Mouse (Mus musculus) hindbrain, embryonic 12.5 days (tissue): Measurements from ENCODE around the gene Ppp4r2. TPM values are rescaled to one million over a fixed set of nuclear protein-coding genes. Genes with fewer than 3 reads are reported as not detected.

Experiments
- ATAC-seq: fragments of 200-750 bp; cut with Nextera tagmentation; 2 replicates; pipeline ENCODE4 v1.8.0; 2017; ENCODE audit warnings: moderate TSS enrichment; ENCODE audit not compliant: low FRiP score
- H3K27ac ChIP-seq: fragments of 300-500 bp; sonication (generic); 2 replicates; pipeline ENCODE4 v1.5.1; 2016; ENCODE audit warnings: mild to moderate bottlenecking
- H3K27me3 ChIP-seq: fragments of 300-500 bp; sonication (generic); 2 replicates; pipeline ENCODE4 v1.6.1; 2016; ENCODE audit warnings: mild to moderate bottlenecking
- H3K36me3 ChIP-seq: fragments of 300-500 bp; sonication (generic); 2 replicates; pipeline ENCODE4 v1.6.1; 2016; ENCODE audit warnings: mild to moderate bottlenecking
- H3K4me1 ChIP-seq: fragments of 300-500 bp; sonication (generic); 2 replicates; pipeline ENCODE4 v1.6.1; 2016
- H3K4me2 ChIP-seq: fragments of 300-500 bp; sonication (generic); replicated peaks from 2 replicates; pipeline ENCODE4 v1.6.1; 2016; ENCODE audit warnings: mild to moderate bottlenecking
- H3K4me3 ChIP-seq: fragments of 300-500 bp; sonication (generic); 2 replicates; pipeline ENCODE4 v1.5.1; 2016; ENCODE audit warnings: mild to moderate bottlenecking
- H3K9ac ChIP-seq: fragments of 300-500 bp; sonication (generic); 2 replicates; pipeline ENCODE4 v1.6.1; 2016; ENCODE audit warnings: mild to moderate bottlenecking, moderate library complexity
- H3K9me3 ChIP-seq: fragments of 300-500 bp; sonication (generic); replicated peaks from 2 replicates; pipeline ENCODE4 v1.6.1; 2016; ENCODE audit warnings: mild to moderate bottlenecking
- whole genome bisulfite sequencing: fragments of 180-500 bp; shearing (Covaris S2); methylation state at CpG from one replicate; pipeline ENCODE4 v1.1.7; 2016; 5-methylcytosine and 5-hydroxymethylcytosine counted together
- polyA plus RNA-seq: library from polyadenylated mRNA; unstranded; fragments of >200 nt; fragmentation: Nextera tagmentation; extraction: Ambion mirVana; gene quantifications from 2 replicates; pipeline ENCODE4 v1.2.1, GENCODE M21; 2016

Gene Ppp4r2
- 27.2 and 29.1 TPM in 2 replicates for polyA plus RNA-seq

GRCm38 (mm10) chr6:100833355-100833754 lies at the start of gene Ppp4r2:
Ppp4r2 (plus strand) TSS chr6:100833622.
- peak within 1 kb of the TSS; percentile 90 for H3K4me3 ChIP-seq
- peak within 1 kb of the TSS; percentile 93 for H3K27ac ChIP-seq
- ATAC-seq = peak; percentile 96
- peaks cover 26% of the 10 kb centered on the region for H3K36me3 ChIP-seq
- H3K9me3 ChIP-seq = no peaks in the 10 kb centered on the region
- H3K4me2 ChIP-seq = peak within 1 kb of the TSS; percentile 53
- H3K9ac ChIP-seq = peak within 1 kb of the TSS; percentile 87
- H3K4me1 ChIP-seq = peaks cover 19% of the 10 kb centered on the region
- 0% methylated on average over 31 of the region's 50 CpGs for WGBS
- H3K27me3 ChIP-seq = no peaks in the 10 kb centered on the region

- H3K27me3 ChIP-seq = no peaks in the 10 kb centered on the region
- H3K4me1 ChIP-seq = no peaks in the 10 kb centered on the region
- peaks cover 8% of the 10 kb centered on the region; the same call in 1 of the 2 replicates for H3K9me3 ChIP-seq
- H3K4me3 ChIP-seq = no peak overlapping the region
- ATAC-seq = no peak
- no peak overlapping the region for H3K27ac ChIP-seq
- H3K36me3 ChIP-seq = peaks cover 3% of the 10 kb centered on the region; the same call in 1 of the 2 replicates
- WGBS = 85% methylated on average over 1 of the region's 1 CpGs
- H3K9ac ChIP-seq = no peak overlapping the region
- H3K4me2 ChIP-seq = no peak overlapping the region
Measured at GRCm38 (mm10) chr6:100787726-100788125, 45.7 kb upstream of the Ppp4r2 start.

GRCm38 (mm10) chr6:100789161-100789560 lies 44.3 kb upstream of the Ppp4r2 start:
- Histone ChIP-seq H3K27me3 (no peaks in the 10 kb centered on the region), H3K9me3 (peaks cover 8% of the 10 kb centered on the region; the same call in 1 of the 2 replicates)
- WGBS = 87% methylated on average over 1 of the region's 1 CpGs

GRCm38 (mm10) chr6:100792055-100792659 lies 41.3 kb upstream of the Ppp4r2 start:
- Histone ChIP-seq H3K4me2 (no peak overlapping the region), H3K36me3 (no peaks in the 10 kb centered on the region), H3K4me1 (no peaks in the 10 kb centered on the region), H3K27me3 (no peaks in the 10 kb centered on the region), H3K4me3 (no peak overlapping the region), H3K9ac (no peak overlapping the region), H3K9me3 (no peaks in the 10 kb centered on the region), H3K27ac (no peak overlapping the region)
- ATAC-seq = no peak
- 85% methylated on average over 3 of the region's 3 CpGs for WGBS

More at GRCm38 (mm10) chr6:100789161-100789560, 44.3 kb upstream of the Ppp4r2 start:
- peaks cover 3% of the 10 kb centered on the region; the same call in 1 of the 2 replicates for H3K36me3 ChIP-seq
- H3K4me1 ChIP-seq = no peaks in the 10 kb centered on the region
- H3K4me2 ChIP-seq = no peak overlapping the region
- H3K9ac ChIP-seq = no peak overlapping the region
- ATAC-seq = no peak
- H3K27ac ChIP-seq = no peak overlapping the region
- H3K4me3 ChIP-seq = no peak overlapping the region

GRCm38 (mm10) chr6:100792973-100793769 lies 40.3 kb upstream of the Ppp4r2 start:
- no peak overlapping the region for H3K4me3 ChIP-seq
- H3K4me2 ChIP-seq = no peak overlapping the region
- no peaks in the 10 kb centered on the region for H3K4me1 ChIP-seq
- no peaks in the 10 kb centered on the region for H3K36me3 ChIP-seq
- H3K27ac ChIP-seq = no peak overlapping the region
- ATAC-seq = no peak
- no peaks in the 10 kb centered on the region for H3K9me3 ChIP-seq
- no peak overlapping the region for H3K9ac ChIP-seq
- no peaks in the 10 kb centered on the region for H3K27me3 ChIP-seq
- WGBS = 79% methylated on average over 14 of the region's 14 CpGs

- Histone ChIP-seq H3K4me1 (no peaks in the 10 kb centered on the region), H3K27me3 (no peaks in the 10 kb centered on the region), H3K27ac (no peak overlapping the region), H3K9me3 (no peaks in the 10 kb centered on the region), H3K4me2 (no peak overlapping the region), H3K9ac (no peak overlapping the region), H3K36me3 (no peaks in the 10 kb centered on the region), H3K4me3 (no peak overlapping the region)
- no peak for ATAC-seq
- WGBS = 63% methylated on average over 6 of the region's 6 CpGs
Measured at GRCm38 (mm10) chr6:100795797-100796196, 37.6 kb upstream of the Ppp4r2 start.

- Histone ChIP-seq H3K4me2 (no peak overlapping the region), H3K4me1 (no peaks in the 10 kb centered on the region), H3K36me3 (no peaks in the 10 kb centered on the region), H3K9ac (no peak overlapping the region), H3K4me3 (no peak overlapping the region), H3K27ac (no peak overlapping the region), H3K27me3 (no peaks in the 10 kb centered on the region), H3K9me3 (no peaks in the 10 kb centered on the region)
- 84% methylated on average over 6 of the region's 6 CpGs for WGBS
- no peak for ATAC-seq
Measured at GRCm38 (mm10) chr6:100799290-100799689, 34.1 kb upstream of the Ppp4r2 start.

GRCm38 (mm10) chr6:100799766-100800165 lies 33.7 kb upstream of the Ppp4r2 start:
- Histone ChIP-seq H3K36me3 (no peaks in the 10 kb centered on the region), H3K4me1 (no peaks in the 10 kb centered on the region), H3K9me3 (no peaks in the 10 kb centered on the region), H3K27me3 (no peaks in the 10 kb centered on the region), H3K9ac (no peak overlapping the region), H3K4me2 (no peak overlapping the region), H3K27ac (no peak overlapping the region), H3K4me3 (no peak overlapping the region)
- ATAC-seq = no peak
- WGBS = 94% methylated on average over 4 of the region's 4 CpGs

GRCm38 (mm10) chr6:100800497-100800955 lies 32.9 kb upstream of the Ppp4r2 start:
- Histone ChIP-seq H3K4me2 (no peak overlapping the region), H3K27me3 (no peaks in the 10 kb centered on the region), H3K27ac (no peak overlapping the region), H3K4me3 (no peak overlapping the region), H3K9me3 (no peaks in the 10 kb centered on the region), H3K36me3 (no peaks in the 10 kb centered on the region), H3K4me1 (no peaks in the 10 kb centered on the region), H3K9ac (no peak overlapping the region)
- no peak for ATAC-seq
- WGBS = 78% methylated on average over 10 of the region's 10 CpGs

- Histone ChIP-seq H3K4me3 (no peak overlapping the region), H3K4me1 (no peaks in the 10 kb centered on the region), H3K36me3 (no peaks in the 10 kb centered on the region), H3K27ac (no peak overlapping the region), H3K4me2 (no peak overlapping the region), H3K27me3 (no peaks in the 10 kb centered on the region), H3K9me3 (no peaks in the 10 kb centered on the region), H3K9ac (no peak overlapping the region)
- 67% methylated on average over 13 of the region's 13 CpGs for WGBS
- no peak for ATAC-seq
Measured at GRCm38 (mm10) chr6:100802381-100803083, 30.9 kb upstream of the Ppp4r2 start.

GRCm38 (mm10) chr6:100803250-100803649 lies 30.2 kb upstream of the Ppp4r2 start:
- Histone ChIP-seq H3K9ac (no peak overlapping the region), H3K27ac (no peak overlapping the region), H3K27me3 (no peaks in the 10 kb centered on the region), H3K4me1 (no peaks in the 10 kb centered on the region), H3K4me2 (no peak overlapping the region), H3K9me3 (no peaks in the 10 kb centered on the region), H3K36me3 (no peaks in the 10 kb centered on the region), H3K4me3 (no peak overlapping the region)
- no peak for ATAC-seq
- WGBS = 85% methylated on average over 3 of the region's 3 CpGs

GRCm38 (mm10) chr6:100807187-100807586 lies 26.2 kb upstream of the Ppp4r2 start:
- H3K9me3 ChIP-seq = no peaks in the 10 kb centered on the region
- no peak for ATAC-seq
- no peaks in the 10 kb centered on the region for H3K27me3 ChIP-seq
- no peaks in the 10 kb centered on the region for H3K4me1 ChIP-seq
- no peak overlapping the region for H3K9ac ChIP-seq
- no peak overlapping the region for H3K4me3 ChIP-seq
- no peak overlapping the region for H3K4me2 ChIP-seq
- no peaks in the 10 kb centered on the region for H3K36me3 ChIP-seq
- 90% methylated on average over 9 of the region's 9 CpGs for WGBS
- no peak overlapping the region for H3K27ac ChIP-seq
